Mouse (Mus musculus) heart, embryonic 15.5 days (tissue): Measurements from ENCODE around the gene Clnk. TPM values are rescaled to one million over a fixed set of nuclear protein-coding genes. Genes with fewer than 3 reads are reported as not detected.

ENCODE experiments used
- ATAC-seq: fragments of 200-750 bp; cut with Nextera tagmentation; replicated peaks from 2 replicates; pipeline ENCODE4 v1.8.0; 2017; ENCODE audit warnings: low read depth, moderate TSS enrichment; ENCODE audit not compliant: insufficient number of reproducible peaks, insufficient read depth, low FRiP score
- H3K27ac ChIP-seq: fragments of 300-500 bp; sonication (generic); 2 replicates; pipeline ENCODE4 v1.5.1; 2015; ENCODE audit warnings: mild to moderate bottlenecking, inconsistent platforms
- H3K27me3 ChIP-seq: fragments of 300-500 bp; sonication (generic); 2 replicates; pipeline ENCODE4 v1.6.1; 2015; ENCODE audit warnings: inconsistent platforms
- H3K36me3 ChIP-seq: fragments of 300-500 bp; sonication (generic); 2 replicates; pipeline ENCODE4 v1.6.1; 2015; ENCODE audit warnings: mild to moderate bottlenecking, inconsistent platforms
- H3K4me1 ChIP-seq: fragments of 300-500 bp; sonication (generic); replicated peaks from 2 replicates; pipeline ENCODE4 v1.6.1; 2015; ENCODE audit warnings: inconsistent platforms
- H3K4me2 ChIP-seq: fragments of 300-500 bp; sonication (generic); 2 replicates; pipeline ENCODE4 v1.6.1; 2015; ENCODE audit warnings: inconsistent platforms, mild to moderate bottlenecking, moderate library complexity
- H3K4me3 ChIP-seq: fragments of 300-500 bp; sonication (generic); 2 replicates; pipeline ENCODE4 v1.5.1; 2015; ENCODE audit warnings: mild to moderate bottlenecking, inconsistent platforms
- H3K9ac ChIP-seq: fragments of 300-500 bp; sonication (generic); 2 replicates; pipeline ENCODE4 v1.6.1; 2015; ENCODE audit warnings: mild to moderate bottlenecking, inconsistent platforms
- H3K9me3 ChIP-seq: fragments of 300-500 bp; sonication (generic); replicated peaks from 2 replicates; pipeline ENCODE4 v1.6.1; 2016; ENCODE audit warnings: inconsistent platforms
- WGBS: fragments of 180-500 bp; shearing (Covaris S2); methylation state at CpG from one replicate; pipeline ENCODE4 v1.1.7; 2015; ENCODE audit warnings: mixed read lengths; 5-methylcytosine and 5-hydroxymethylcytosine counted together
- polyA plus RNA-seq: library from polyadenylated mRNA; unstranded; fragments of >200 nt; fragmentation: Nextera tagmentation; extraction: Ambion mirVana; gene quantifications from 2 replicates; pipeline ENCODE4 v1.2.1, GENCODE M21; 2015

Clnk gene
- polyA plus RNA-seq, 1 experiment from 2014 or later: not detected

DNA sequence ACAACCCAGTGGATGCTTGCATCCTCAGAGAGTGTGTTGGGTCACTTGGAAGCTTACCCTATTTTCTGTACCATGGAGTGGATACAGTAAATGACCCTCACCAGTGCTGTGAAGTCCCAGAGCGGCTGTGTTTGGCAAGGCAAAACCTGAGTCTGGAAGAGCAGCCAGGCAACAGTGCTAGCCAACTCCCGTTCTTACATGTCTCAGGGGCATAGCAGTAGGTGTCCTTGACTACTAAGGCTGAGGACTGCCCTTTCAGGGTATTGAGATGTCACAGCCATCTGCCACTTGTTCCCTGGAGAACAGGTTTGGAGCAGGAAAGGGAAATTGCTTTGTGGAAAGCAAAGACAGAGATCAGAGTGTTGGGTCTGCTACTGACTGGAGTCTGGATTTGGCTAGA lies 85.5 kb downstream of the Clnk start:
- WGBS: 72% methylated on average over 2 of the region's 2 CpGs
- no peaks in the 10 kb centered on the region for H3K36me3 ChIP-seq
- H3K9me3 ChIP-seq: no peaks in the 10 kb centered on the region
- H3K27me3 ChIP-seq: 0 out of 2 replicates have a peak, but pooled peaks cover 2% of the 10 kb centered on the region
- H3K27ac ChIP-seq: no peak overlapping the region
- no peak overlapping the region for H3K9ac ChIP-seq
- no peak for ATAC-seq
- no peak overlapping the region for H3K4me2 ChIP-seq
- peaks cover 5% of the 10 kb centered on the region; the same call in 1 of the 2 replicates for H3K4me1 ChIP-seq
- H3K4me3 ChIP-seq: no peak overlapping the region

DNA sequence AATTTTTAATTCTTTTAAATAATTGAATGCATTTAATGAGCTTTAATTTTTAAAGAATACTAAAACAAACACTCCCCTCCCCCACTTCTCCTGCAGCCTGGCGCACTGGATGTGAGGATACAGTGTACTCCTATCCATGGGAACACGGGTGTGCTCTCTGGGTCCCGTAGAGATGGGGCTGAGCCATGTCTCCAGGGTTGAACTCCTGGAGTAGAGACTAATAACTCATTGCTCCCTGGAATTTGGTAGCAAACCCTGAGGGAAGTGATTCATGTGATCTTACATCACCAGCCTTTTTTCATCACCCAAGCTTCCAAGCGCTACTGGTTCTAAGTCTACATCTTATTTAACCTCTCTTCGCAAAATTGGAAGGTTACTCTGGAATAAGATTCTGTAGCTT lies 87.8 kb downstream of the Clnk start:
- H3K27me3 ChIP-seq: 0 out of 2 replicates have a peak, but pooled peaks cover 2% of the 10 kb centered on the region
- H3K27ac ChIP-seq: no peak overlapping the region
- H3K9me3 ChIP-seq: no peaks in the 10 kb centered on the region
- peaks cover 5% of the 10 kb centered on the region; the same call in 1 of the 2 replicates for H3K4me1 ChIP-seq
- H3K4me3 ChIP-seq: no peak overlapping the region
- H3K36me3 ChIP-seq: no peaks in the 10 kb centered on the region
- 82% methylated on average over 5 of the region's 5 CpGs for WGBS
- H3K4me2 ChIP-seq: no peak overlapping the region
- no peak for ATAC-seq
- no peak overlapping the region for H3K9ac ChIP-seq

DNA sequence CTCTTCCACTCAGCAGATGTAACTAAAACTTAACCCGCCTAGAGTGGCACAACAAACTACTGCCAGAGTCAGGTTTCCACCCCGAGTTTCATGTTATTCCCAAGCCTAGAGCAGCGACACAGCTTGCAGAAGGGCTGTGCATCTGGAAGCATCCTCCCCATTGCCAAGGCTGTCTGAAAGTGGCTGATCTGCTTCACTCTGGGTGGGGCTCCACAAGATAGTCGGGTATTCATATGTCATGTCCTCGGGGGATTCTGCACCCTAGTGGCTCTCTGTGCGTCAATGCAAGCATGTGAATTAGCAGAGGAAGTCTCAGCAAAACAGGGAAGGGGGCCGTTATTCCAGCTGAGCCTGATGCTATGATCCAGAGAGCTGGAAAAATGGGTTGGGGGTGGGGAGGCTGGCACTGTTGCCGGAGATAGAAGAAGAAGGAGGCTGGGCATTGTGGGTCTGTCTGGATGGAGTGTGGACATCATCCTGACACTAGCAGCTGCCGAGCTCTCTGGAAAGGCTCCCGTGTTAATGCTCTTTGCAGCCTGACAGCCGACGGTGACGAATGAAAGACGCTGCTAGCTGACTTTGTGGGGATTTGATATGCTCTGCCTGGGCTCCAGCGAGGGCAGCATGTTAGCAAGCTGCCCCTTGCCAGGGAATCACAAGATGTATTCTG lies 88.6 kb downstream of the Clnk start:
- peaks cover 5% of the 10 kb centered on the region; the same call in 1 of the 2 replicates for H3K4me1 ChIP-seq
- 26% methylated on average over 15 of the region's 15 CpGs for WGBS
- ATAC-seq: peak; percentile 35; the same call in 1 of the 2 replicates
- H3K9ac ChIP-seq: no peak overlapping the region
- H3K27me3 ChIP-seq: 0 out of 2 replicates have a peak, but pooled peaks cover 2% of the 10 kb centered on the region
- no peaks in the 10 kb centered on the region for H3K36me3 ChIP-seq
- no peak overlapping the region for H3K27ac ChIP-seq
- H3K4me2 ChIP-seq: peak overlapping the region; percentile 43; the same call in 1 of the 2 replicates
- no peak overlapping the region for H3K4me3 ChIP-seq
- H3K9me3 ChIP-seq: no peaks in the 10 kb centered on the region

DNA sequence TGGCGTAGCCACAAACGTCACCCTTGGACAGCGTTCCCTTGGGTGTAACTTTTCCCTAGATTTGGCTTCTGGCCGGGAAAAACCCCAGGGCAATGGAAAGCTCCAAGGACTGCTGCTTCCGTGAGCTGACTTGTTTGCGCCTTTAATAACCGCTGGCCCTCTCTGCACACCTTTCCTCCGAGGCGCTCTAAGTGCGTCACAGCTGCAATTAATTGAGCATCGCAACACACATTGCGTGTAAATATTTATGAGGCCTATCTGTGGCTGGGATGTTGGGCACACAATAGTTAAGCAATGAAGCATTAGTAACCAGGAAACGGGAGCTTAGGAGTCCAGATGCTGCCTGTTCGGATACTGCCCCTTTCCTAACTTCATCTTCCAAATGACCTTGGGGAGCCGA lies 90.5 kb downstream of the Clnk start:
- no peak overlapping the region for H3K4me2 ChIP-seq
- H3K9ac ChIP-seq: no peak overlapping the region
- peaks cover 5% of the 10 kb centered on the region; the same call in 1 of the 2 replicates for H3K4me1 ChIP-seq
- WGBS: 87% methylated on average over 15 of the region's 15 CpGs
- no peak overlapping the region for H3K27ac ChIP-seq
- ATAC-seq: no peak
- no peaks in the 10 kb centered on the region for H3K9me3 ChIP-seq
- H3K4me3 ChIP-seq: no peak overlapping the region
- H3K27me3 ChIP-seq: 0 out of 2 replicates have a peak, but pooled peaks cover 2% of the 10 kb centered on the region
- H3K36me3 ChIP-seq: no peaks in the 10 kb centered on the region

DNA sequence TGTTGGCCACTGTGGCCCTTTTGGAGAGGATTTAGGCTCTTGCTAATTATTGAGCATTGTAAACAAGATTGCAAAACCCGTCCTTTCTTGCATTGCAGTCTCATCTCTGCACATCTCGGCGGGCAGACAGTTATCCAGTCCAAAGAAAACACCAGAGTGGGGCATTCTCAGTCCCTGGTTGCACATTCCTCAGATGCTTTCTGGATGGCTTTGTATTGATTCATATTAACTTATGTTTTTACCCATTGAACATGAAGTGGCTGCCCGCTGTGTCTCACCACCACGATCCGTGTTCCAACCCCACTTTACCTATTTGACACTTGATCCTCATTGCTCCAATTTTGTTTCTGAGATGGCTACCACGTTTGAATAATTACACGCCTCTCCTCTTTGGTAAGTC lies 90.9 kb downstream of the Clnk start:
- Histone ChIP-seq H3K36me3 (no peaks in the 10 kb centered on the region), H3K27ac (no peak overlapping the region), H3K27me3 (0 out of 2 replicates have a peak, but pooled peaks cover 2% of the 10 kb centered on the region), H3K9me3 (no peaks in the 10 kb centered on the region), H3K4me1 (peaks cover 6% of the 10 kb centered on the region; the same call in 1 of the 2 replicates), H3K9ac (no peak overlapping the region), H3K4me3 (no peak overlapping the region), H3K4me2 (no peak overlapping the region)
- WGBS: 72% methylated on average over 8 of the region's 8 CpGs
- no peak for ATAC-seq

DNA sequence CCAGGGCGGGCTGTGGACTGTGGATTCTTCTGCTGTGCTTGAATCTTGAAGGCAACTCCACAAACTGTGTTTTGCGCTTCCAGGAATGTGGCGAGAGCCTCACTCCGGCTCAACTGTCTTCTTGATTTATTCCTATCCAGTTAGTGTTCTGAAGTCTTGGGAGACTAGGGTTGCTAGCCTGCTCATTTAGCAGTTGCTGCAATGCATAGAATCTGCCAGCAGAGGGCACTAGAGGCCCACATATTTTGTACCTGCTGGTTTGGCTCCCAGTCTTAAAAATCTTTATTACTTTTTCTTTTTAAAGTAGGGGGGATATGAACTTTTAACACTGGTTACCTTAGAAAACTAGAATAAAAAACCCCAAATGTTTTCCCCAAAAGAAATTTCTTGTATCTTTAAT lies 94.8 kb downstream of the Clnk start:
- Histone ChIP-seq H3K4me3 (no peak overlapping the region), H3K36me3 (no peaks in the 10 kb centered on the region), H3K9me3 (no peaks in the 10 kb centered on the region), H3K27me3 (0 out of 2 replicates have a peak, but pooled peaks cover 1% of the 10 kb centered on the region), H3K4me2 (no peak overlapping the region), H3K27ac (no peak overlapping the region), H3K9ac (no peak overlapping the region), H3K4me1 (peaks cover 5% of the 10 kb centered on the region; the same call in 1 of the 2 replicates)
- WGBS: 37% methylated on average over 4 of the region's 4 CpGs
- no peak for ATAC-seq

DNA sequence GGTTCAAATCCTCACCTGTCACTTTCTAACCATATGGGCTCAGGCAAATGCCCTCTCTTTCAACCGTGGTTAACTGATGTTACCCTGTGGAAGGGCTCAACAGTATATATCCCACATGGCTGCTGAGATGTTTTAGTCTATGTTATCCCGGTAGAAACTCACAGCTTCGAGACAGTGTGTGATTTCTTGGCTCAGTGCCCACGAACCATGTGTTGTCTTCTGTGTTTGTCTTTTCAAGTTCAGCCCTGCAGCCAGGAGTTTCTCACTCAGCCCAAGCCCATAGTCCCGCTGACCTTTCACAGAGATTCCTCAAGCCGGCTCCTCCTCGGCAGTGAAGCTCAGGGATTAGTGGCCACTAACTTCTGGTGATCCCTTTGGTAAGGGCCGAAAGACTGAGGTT lies 96.0 kb downstream of the Clnk start:
- no peak overlapping the region for H3K9ac ChIP-seq
- no peak for ATAC-seq
- H3K27me3 ChIP-seq: no peaks in the 10 kb centered on the region
- H3K9me3 ChIP-seq: no peaks in the 10 kb centered on the region
- no peak overlapping the region for H3K27ac ChIP-seq
- H3K4me1 ChIP-seq: peaks cover 5% of the 10 kb centered on the region; the same call in 1 of the 2 replicates
- no peak overlapping the region for H3K4me2 ChIP-seq
- H3K36me3 ChIP-seq: no peaks in the 10 kb centered on the region
- WGBS: 41% methylated on average over 8 of the region's 8 CpGs
- no peak overlapping the region for H3K4me3 ChIP-seq

DNA sequence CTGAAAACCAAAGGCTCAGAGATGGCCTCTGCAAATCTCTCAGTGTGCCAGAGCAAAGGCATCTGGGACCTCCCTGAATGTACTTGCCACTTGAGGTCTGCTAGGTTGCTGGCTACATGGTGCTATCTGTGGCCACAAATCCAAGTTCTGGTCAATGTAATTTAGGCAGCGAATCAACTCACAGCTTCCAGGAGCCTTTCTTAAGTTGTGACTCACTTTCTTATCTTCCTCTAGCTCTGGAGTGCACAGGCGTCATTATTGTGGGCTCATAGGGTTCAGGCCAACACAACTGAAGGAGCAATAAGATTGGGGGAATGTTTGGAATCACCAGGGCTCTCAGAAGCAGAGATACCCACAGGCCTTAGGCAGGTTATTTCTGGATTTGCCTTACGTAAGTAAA lies 96.6 kb downstream of the Clnk start:
- H3K36me3 ChIP-seq: no peaks in the 10 kb centered on the region
- WGBS: 44% methylated on average over 3 of the region's 3 CpGs
- no peak overlapping the region for H3K4me3 ChIP-seq
- H3K4me2 ChIP-seq: no peak overlapping the region
- H3K27ac ChIP-seq: no peak overlapping the region
- H3K27me3 ChIP-seq: no peaks in the 10 kb centered on the region
- H3K9ac ChIP-seq: no peak overlapping the region
- H3K9me3 ChIP-seq: no peaks in the 10 kb centered on the region
- H3K4me1 ChIP-seq: peaks cover 5% of the 10 kb centered on the region; the same call in 1 of the 2 replicates
- 0 out of 2 replicates have a peak, but pooled peaks have one; percentile 27 for ATAC-seq

DNA sequence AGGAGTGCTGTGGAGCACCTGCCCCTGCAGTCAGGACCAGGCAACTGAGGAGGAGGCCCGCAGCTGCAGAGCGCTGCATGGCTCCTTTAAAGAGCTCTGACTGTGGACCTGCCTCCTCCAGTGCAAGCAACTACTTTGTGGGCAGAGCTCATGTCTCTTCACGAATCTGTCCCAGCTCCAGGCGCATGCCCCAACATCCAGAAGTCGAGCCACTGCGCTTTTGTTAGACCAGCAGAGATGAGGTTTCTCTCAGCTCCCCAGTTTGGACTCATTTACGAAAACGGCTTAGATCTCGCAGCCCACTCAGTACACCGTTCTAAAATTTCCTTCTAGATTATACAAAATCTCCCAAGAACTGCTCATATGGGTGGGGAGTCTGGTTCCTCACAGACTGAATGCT lies 101.1 kb downstream of the Clnk start:
- 73% methylated on average over 10 of the region's 10 CpGs for WGBS
- no peak overlapping the region for H3K27ac ChIP-seq

DNA sequence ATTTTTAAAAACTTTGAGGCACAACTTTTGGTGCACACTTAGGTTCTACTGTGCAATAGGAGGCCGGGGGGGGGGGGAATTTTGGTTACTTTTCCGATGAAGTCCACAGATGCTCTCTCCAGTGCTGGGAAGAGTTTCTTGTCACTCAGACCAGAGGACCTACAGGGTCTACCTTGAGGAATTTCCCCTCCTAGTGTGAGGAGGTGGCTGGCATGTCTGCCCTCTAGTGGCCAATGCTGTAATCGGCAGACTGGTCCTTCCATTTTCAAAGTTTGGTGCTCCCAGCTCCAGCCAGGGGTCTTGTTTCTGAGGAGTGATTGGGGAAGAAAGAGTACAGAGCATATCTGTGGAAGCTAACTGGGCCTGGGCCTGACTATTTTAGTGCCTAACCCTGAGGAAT lies 121.7 kb downstream of the Clnk start:
- WGBS: 15% methylated on average over 3 of the region's 3 CpGs
- H3K4me1 ChIP-seq: no peaks in the 10 kb centered on the region
- ATAC-seq: no peak

More for the DNA sequence above, 101.1 kb downstream of the Clnk start:
- ATAC-seq: no peak
- H3K27me3 ChIP-seq: no peaks in the 10 kb centered on the region
- H3K36me3 ChIP-seq: no peaks in the 10 kb centered on the region
- H3K9me3 ChIP-seq: no peaks in the 10 kb centered on the region
- no peak overlapping the region for H3K4me3 ChIP-seq
- no peak overlapping the region for H3K9ac ChIP-seq
- H3K4me2 ChIP-seq: no peak overlapping the region
- H3K4me1 ChIP-seq: peaks cover 2% of the 10 kb centered on the region; the same call in 1 of the 2 replicates

DNA sequence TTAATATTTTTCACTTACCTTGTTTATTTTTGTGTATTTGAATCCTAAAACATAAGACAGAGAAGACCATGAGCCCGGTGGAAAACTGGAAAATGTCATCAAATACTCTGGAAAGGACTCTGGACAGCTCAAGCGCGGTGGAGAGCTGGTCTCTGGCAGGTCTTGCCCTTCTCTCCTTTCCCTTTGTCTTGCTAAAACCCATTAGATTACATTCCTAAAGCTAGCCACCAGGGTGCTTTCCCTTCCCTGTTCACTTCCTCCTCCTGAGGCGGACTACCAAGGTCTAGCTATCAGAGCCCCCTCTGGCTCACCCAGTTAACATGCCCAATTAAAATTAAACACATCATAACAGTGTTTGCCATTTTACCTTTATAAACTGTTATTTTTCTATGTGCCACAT lies 123.9 kb downstream of the Clnk start:
- 18% methylated on average over 4 of the region's 4 CpGs for WGBS
- Histone ChIP-seq H3K9ac (no peak overlapping the region), H3K4me2 (no peak overlapping the region), H3K4me1 (no peaks in the 10 kb centered on the region), H3K4me3 (no peak overlapping the region), H3K27me3 (no peaks in the 10 kb centered on the region), H3K27ac (no peak overlapping the region), H3K36me3 (no peaks in the 10 kb centered on the region), H3K9me3 (no peaks in the 10 kb centered on the region)
- ATAC-seq: no peak

More for the DNA sequence above, 121.7 kb downstream of the Clnk start:
- no peaks in the 10 kb centered on the region for H3K27me3 ChIP-seq
- no peak overlapping the region for H3K9ac ChIP-seq
- H3K4me3 ChIP-seq: no peak overlapping the region
- H3K27ac ChIP-seq: no peak overlapping the region
- no peaks in the 10 kb centered on the region for H3K9me3 ChIP-seq
- no peaks in the 10 kb centered on the region for H3K36me3 ChIP-seq
- H3K4me2 ChIP-seq: no peak overlapping the region
